Mouse (Mus musculus) hindbrain, embryonic 14.5 days (tissue): ENCODE results near the gene Pdzk1. TPM values are rescaled to one million over a fixed set of nuclear protein-coding genes. Genes with fewer than 3 reads are reported as not detected.

Experiments
- ATAC-seq: fragments of 200-750 bp; cut with Nextera tagmentation; 2 replicates; pipeline ENCODE4 v1.8.0; 2017; ENCODE audit warnings: moderate number of reproducible peaks, mild to moderate bottlenecking, moderate TSS enrichment, moderate library complexity; ENCODE audit not compliant: low FRiP score
- DNase-seq: peaks from one replicate; pipeline ENCODE4 v3.0.0-alpha.2; 2015; ENCODE audit warnings: low spot score
- H3K27ac ChIP-seq: fragments of 300-500 bp; sonication (generic); 2 replicates; pipeline ENCODE4 v1.5.1; 2014; ENCODE audit warnings: mild to moderate bottlenecking, moderate library complexity
- H3K27me3 ChIP-seq: fragments of 300-500 bp; sonication (generic); 2 replicates; pipeline ENCODE4 v1.6.1; 2014; ENCODE audit warnings: mild to moderate bottlenecking, low read length, mixed read lengths; ENCODE audit not compliant: control insufficient read depth, insufficient read depth
- H3K36me3 ChIP-seq: fragments of 300-500 bp; sonication (generic); replicated peaks from 2 replicates; pipeline ENCODE4 v1.6.1; 2014; ENCODE audit not compliant: control insufficient read depth, insufficient read depth
- H3K4me1 ChIP-seq: fragments of 300-500 bp; sonication (generic); replicated peaks from 2 replicates; pipeline ENCODE4 v1.6.1; 2014; ENCODE audit warnings: antibody characterized with exemption, low read length, mixed read lengths; ENCODE audit not compliant: control insufficient read depth, insufficient read depth
- H3K4me2 ChIP-seq: fragments of 300-500 bp; sonication (generic); replicated peaks from 2 replicates; pipeline ENCODE4 v1.6.1; 2014; ENCODE audit warnings: mild to moderate bottlenecking, moderate library complexity
- H3K4me3 ChIP-seq: fragments of 300-500 bp; sonication (generic); replicated peaks from 2 replicates; pipeline ENCODE4 v1.5.1; 2014; ENCODE audit warnings: mild to moderate bottlenecking, low read length
- H3K9ac ChIP-seq: fragments of 300-500 bp; sonication (generic); 2 replicates; pipeline ENCODE4 v1.6.1; 2014
- H3K9me3 ChIP-seq: fragments of 300-500 bp; sonication (generic); 2 replicates; pipeline ENCODE4 v1.6.1; 2016; ENCODE audit warnings: low read length; ENCODE audit not compliant: control insufficient read depth
- WGBS: fragments of 180-500 bp; shearing (Covaris S2); extraction: QIAGEN DNeasy Blood & Tissue Kit; methylation state at CpG from one replicate; pipeline ENCODE4 v1.1.7; 2014; 5-methylcytosine and 5-hydroxymethylcytosine counted together
- polyA plus RNA-seq: library from polyadenylated mRNA; unstranded; fragments of >200 nt; fragmentation: Nextera tagmentation; extraction: Ambion mirVana; gene quantifications from 2 replicates; pipeline ENCODE4 v1.2.1, GENCODE M21; 2014

Pdzk1 gene
- polyA plus RNA-seq, 1 experiment from 2014 or later: 0.16 TPM

GRCm38 (mm10) chr3:96813106-96813505 lies 16.0 kb upstream of the Pdzk1 start:
- 40% methylated on average over 9 of the region's 9 CpGs for WGBS

GRCm38 (mm10) chr3:96813591-96814244 lies 15.4 kb upstream of the Pdzk1 start:
- ATAC-seq (no peak; the same call in 1 of the 2 replicates), DNase-seq (no peak)
- Histone ChIP-seq H3K27ac (no peak overlapping the region), H3K9ac (no peak overlapping the region), H3K27me3 (no peaks in the 10 kb centered on the region), H3K4me1 (no peaks in the 10 kb centered on the region), H3K4me2 (no peak overlapping the region), H3K4me3 (no peak overlapping the region), H3K9me3 (no peaks in the 10 kb centered on the region), H3K36me3 (no peaks in the 10 kb centered on the region)
- WGBS: 69% methylated on average over 7 of the region's 7 CpGs

More at GRCm38 (mm10) chr3:96813106-96813505, 16.0 kb upstream of the Pdzk1 start:
- Histone ChIP-seq H3K4me2 (0 out of 2 replicates have a peak overlapping the region, but pooled peaks have one; percentile 15), H3K36me3 (no peaks in the 10 kb centered on the region), H3K27ac (no peak overlapping the region), H3K4me1 (no peaks in the 10 kb centered on the region), H3K9me3 (no peaks in the 10 kb centered on the region), H3K27me3 (no peaks in the 10 kb centered on the region), H3K9ac (no peak overlapping the region), H3K4me3 (no peak overlapping the region)
- no peak for ATAC-seq
- no peak for DNase-seq

DNA sequence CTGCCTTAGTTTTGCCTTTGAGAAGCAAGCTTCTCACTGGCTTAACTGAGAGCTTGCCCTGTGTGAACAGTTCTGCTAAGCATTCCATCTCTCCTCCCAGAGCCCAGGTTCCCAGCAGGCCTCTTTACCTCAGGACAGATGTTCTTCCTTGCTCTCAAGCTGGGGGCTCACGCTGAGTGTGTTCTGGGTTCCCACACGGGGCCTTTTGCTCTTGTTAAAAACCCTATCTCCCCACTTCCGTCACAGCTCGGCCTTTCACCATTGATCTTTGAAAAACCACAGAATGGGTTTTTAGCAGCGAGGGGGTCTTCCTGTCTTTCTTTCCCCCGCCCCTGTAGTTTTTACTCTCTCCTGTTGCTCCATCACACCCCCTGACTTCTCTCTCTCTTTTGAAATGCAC lies 14.7 kb upstream of the Pdzk1 start:
- ATAC-seq (no peak), DNase-seq (no peak)
- H3K27ac ChIP-seq: no peak overlapping the region
- H3K9me3 ChIP-seq: no peaks in the 10 kb centered on the region
- no peaks in the 10 kb centered on the region for H3K4me1 ChIP-seq
- no peak overlapping the region for H3K9ac ChIP-seq
- H3K4me2 ChIP-seq: no peak overlapping the region
- H3K4me3 ChIP-seq: no peak overlapping the region
- H3K27me3 ChIP-seq: no peaks in the 10 kb centered on the region
- 35% methylated on average over 6 of the region's 6 CpGs for WGBS
- H3K36me3 ChIP-seq: no peaks in the 10 kb centered on the region

GRCm38 (mm10) chr3:96820116-96820915 lies 8.8 kb upstream of the Pdzk1 start:
- H3K9ac ChIP-seq: no peak overlapping the region
- H3K4me1 ChIP-seq: no peaks in the 10 kb centered on the region
- DNase-seq (no peak), ATAC-seq (no peak)
- no peak overlapping the region for H3K4me3 ChIP-seq
- no peak overlapping the region for H3K4me2 ChIP-seq
- no peaks in the 10 kb centered on the region for H3K36me3 ChIP-seq
- no peaks in the 10 kb centered on the region for H3K27me3 ChIP-seq
- no peaks in the 10 kb centered on the region for H3K9me3 ChIP-seq
- 83% methylated on average over 6 of the region's 6 CpGs for WGBS
- no peak overlapping the region for H3K27ac ChIP-seq

DNA sequence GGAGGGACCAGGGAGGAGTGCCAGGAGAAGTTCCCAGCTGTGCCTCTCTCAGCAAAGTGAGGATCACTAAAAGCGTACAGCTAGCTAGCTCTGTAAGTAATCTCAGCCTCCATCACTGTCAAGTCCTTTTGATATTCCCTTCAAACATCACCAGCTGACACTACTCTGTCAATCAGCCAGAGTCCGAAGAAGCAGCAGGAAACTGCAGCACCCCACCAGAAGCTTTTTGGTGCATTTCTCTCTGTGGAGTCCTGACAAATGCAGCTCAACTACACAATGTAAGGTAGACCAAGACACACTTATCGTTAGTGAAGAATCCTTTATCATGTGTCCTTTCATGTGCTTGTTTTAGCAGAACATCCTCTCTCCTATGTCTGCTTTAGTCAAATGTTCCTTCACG lies 7.5 kb upstream of the Pdzk1 start:
- ATAC-seq: no peak
- Histone ChIP-seq H3K27ac (no peak overlapping the region), H3K9ac (no peak overlapping the region), H3K36me3 (no peaks in the 10 kb centered on the region), H3K27me3 (no peaks in the 10 kb centered on the region), H3K9me3 (no peaks in the 10 kb centered on the region), H3K4me3 (no peak overlapping the region), H3K4me2 (no peak overlapping the region), H3K4me1 (no peaks in the 10 kb centered on the region)
- 90% methylated on average over 4 of the region's 4 CpGs for WGBS
- no peak for DNase-seq

DNA sequence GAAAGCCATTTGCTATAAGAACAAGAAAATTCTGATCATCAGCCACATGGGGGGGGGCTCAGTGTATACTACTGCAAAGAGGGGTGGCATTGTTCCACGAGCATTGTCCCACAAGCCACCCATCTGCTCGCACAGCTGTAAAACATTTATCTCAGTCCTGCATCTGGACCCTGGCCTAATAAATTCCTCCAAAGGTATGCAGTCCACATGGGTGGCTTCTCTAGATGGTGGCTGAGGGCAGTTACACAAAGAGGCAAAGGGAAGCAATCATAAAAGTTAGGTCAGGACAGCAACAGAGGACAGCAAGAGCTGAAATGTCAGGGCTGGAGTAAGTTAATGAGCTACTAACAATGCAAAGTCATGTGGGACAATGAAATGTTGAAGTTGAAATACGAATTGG lies 5.4 kb upstream of the Pdzk1 start:
- WGBS: 62% methylated on average over 3 of the region's 3 CpGs
- H3K27me3 ChIP-seq: no peaks in the 10 kb centered on the region
- ATAC-seq: no peak

GRCm38 (mm10) chr3:96824614-96825013 lies 4.5 kb upstream of the Pdzk1 start:
- H3K4me3 ChIP-seq: no peak overlapping the region
- no peaks in the 10 kb centered on the region for H3K27me3 ChIP-seq
- H3K4me1 ChIP-seq: no peaks in the 10 kb centered on the region
- no peaks in the 10 kb centered on the region for H3K36me3 ChIP-seq
- ATAC-seq (no peak), DNase-seq (no peak)
- H3K9me3 ChIP-seq: no peaks in the 10 kb centered on the region
- WGBS: 78% methylated on average over 12 of the region's 12 CpGs
- H3K27ac ChIP-seq: no peak overlapping the region
- H3K4me2 ChIP-seq: no peak overlapping the region
- H3K9ac ChIP-seq: no peak overlapping the region

More for the DNA sequence above, 5.4 kb upstream of the Pdzk1 start:
- H3K4me2 ChIP-seq: no peak overlapping the region
- H3K27ac ChIP-seq: no peak overlapping the region
- no peaks in the 10 kb centered on the region for H3K36me3 ChIP-seq
- no peaks in the 10 kb centered on the region for H3K4me1 ChIP-seq
- no peak overlapping the region for H3K9ac ChIP-seq
- H3K9me3 ChIP-seq: no peaks in the 10 kb centered on the region
- DNase-seq: no peak
- no peak overlapping the region for H3K4me3 ChIP-seq

- DNase-seq (no peak), ATAC-seq (no peak)
- Histone ChIP-seq H3K27me3 (no peaks in the 10 kb centered on the region), H3K27ac (no peak overlapping the region), H3K9ac (no peak overlapping the region), H3K4me2 (no peak overlapping the region), H3K36me3 (no peaks in the 10 kb centered on the region), H3K9me3 (no peaks in the 10 kb centered on the region), H3K4me1 (no peaks in the 10 kb centered on the region), H3K4me3 (no peak overlapping the region)
- 48% methylated on average over 11 of the region's 11 CpGs for WGBS
Observed at GRCm38 (mm10) chr3:96825261-96825660, 3.8 kb upstream of the Pdzk1 start.

DNA sequence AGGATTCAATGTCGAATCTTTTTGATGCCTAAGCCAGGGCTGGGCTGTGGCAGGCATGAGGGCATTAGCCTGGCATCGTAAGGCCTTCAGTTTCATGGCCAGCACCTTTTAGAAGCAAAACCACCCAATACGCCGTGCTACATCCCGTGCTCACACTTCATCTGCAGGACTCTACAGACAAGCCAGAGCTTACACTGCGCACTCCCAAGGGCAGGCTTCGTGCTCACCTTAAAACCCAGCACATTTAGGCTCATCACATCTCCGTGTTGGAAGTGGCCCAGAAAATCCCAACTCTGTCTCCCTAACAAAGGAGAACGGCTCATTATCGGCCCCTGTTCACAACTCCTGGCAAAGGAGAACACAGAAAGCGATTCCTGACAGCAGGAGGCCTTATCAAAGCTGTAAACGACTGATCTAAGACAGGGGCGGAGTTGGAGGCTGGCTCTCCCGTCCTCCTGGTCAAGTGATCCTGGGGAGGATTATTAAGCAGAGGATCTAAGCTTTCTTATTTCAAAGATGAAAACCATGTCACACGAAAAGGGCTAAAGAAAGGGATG lies 698 bp upstream of the Pdzk1 start:
- Histone ChIP-seq H3K9me3 (no peaks in the 10 kb centered on the region), H3K4me3 (no peak overlapping the region), H3K4me2 (no peak overlapping the region), H3K27ac (no peak overlapping the region), H3K27me3 (no peaks in the 10 kb centered on the region), H3K9ac (no peak overlapping the region), H3K4me1 (no peaks in the 10 kb centered on the region), H3K36me3 (no peaks in the 10 kb centered on the region)
- WGBS: 39% methylated on average over 15 of the region's 15 CpGs
- ATAC-seq: no peak
- DNase-seq: no peak
